Mouse (Mus musculus) lung, postnatal 0 days (tissue): ENCODE results near the gene Kmo.

Experiments
- CTCF ChIP-seq: IDR thresholded peaks from 2 replicates; pipeline ENCODE4 v1.5.1; 2016; ENCODE audit warnings: antibody characterized with exemption, mild to moderate bottlenecking
- EP300 ChIP-seq: IDR thresholded peaks from 2 replicates; pipeline ENCODE4 v1.6.1; 2016; ENCODE audit warnings: antibody characterized with exemption, mild to moderate bottlenecking, control low read depth

DNA sequence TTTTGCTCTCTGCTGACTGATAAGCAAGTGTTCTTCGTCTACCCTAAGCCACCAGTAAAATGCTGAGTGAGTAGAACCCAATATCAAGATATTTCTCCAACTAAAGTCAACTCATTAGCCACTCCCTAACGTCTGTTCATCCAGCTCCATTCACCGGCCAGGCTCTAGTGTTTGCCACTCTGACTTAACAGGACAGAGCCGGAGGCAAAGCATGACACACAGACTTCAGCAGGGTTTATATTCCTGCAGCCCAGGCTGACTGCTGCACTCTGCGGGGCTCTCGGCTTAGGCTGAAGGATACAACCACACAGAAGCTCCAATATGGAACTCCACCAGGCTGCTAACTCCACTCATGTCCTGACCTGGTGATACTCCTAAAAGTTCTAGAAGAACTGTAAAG, 12.9 kb upstream of the Kmo start:
- TF ChIP-seq CTCF (no peak), EP300 (no peak)
